Mouse (Mus musculus): ENCODE measurements around the gene Zfp113. TPM values are rescaled to one million over a fixed set of nuclear protein-coding genes. Genes with fewer than 3 reads are reported as not detected.

Gene Zfp113
- polyA plus RNA-seq, 1 experiment from 2014 or later = 25.5 TPM

- Histone ChIP-seq H3K36me3 (ENCODE audit: control insufficient read depth, insufficient read depth, low read length) (peaks cover 6% of the 10 kb centered on the region), H3K4me2 (ENCODE audit: low read depth) (peak within 1 kb of the TSS; percentile 69), H3K4me1 (ENCODE audit: control insufficient read depth, insufficient read depth, low read length) (0 out of 2 replicates have a peak, but pooled peaks cover 5% of the 10 kb centered on the region), H3K9ac (ENCODE audit: low read length) (peak within 1 kb of the TSS; percentile 67), H3K4me3 (ENCODE audit: low read depth, low read length) (peak within 1 kb of the TSS; percentile 51), H3K9me3 (ENCODE audit: control insufficient read depth, low read length) (no peaks in the 10 kb centered on the region), H3K27me3 (ENCODE audit: control insufficient read depth, insufficient read depth, low read length) (no peaks in the 10 kb centered on the region), H3K27ac (ENCODE audit: low read depth, low read length) (no peak within 1 kb of the TSS)
- DNase-seq (ENCODE audit: low spot score) (peak; percentile 83), ATAC-seq (ENCODE audit: insufficient read depth, low FRiP score, low TSS enrichment) (peak; percentile 79)
- WGBS = under 1% methylated on average over 31 of the region's 31 CpGs
These were observed 31.6 kb upstream of the Zfp113 start, which contains the start of the genes Taf6 and Cnpy4 for GRCm38 (mm10) chr5:138186950-138187638. Gene Taf6, minus strand, starts transcription at chr5:138187451. Gene Cnpy4, plus strand, starts transcription at chr5:138187485.

GRCm38 (mm10) chr5:138173217-138173616 is 17.7 kb upstream of the Zfp113 start:
- H3K27ac ChIP-seq (ENCODE audit: low read depth, low read length) = no peak overlapping the region
- H3K4me3 ChIP-seq (ENCODE audit: low read depth, low read length) = no peak overlapping the region
- no peak for ATAC-seq (ENCODE audit: insufficient read depth, low FRiP score, low TSS enrichment)

GRCm38 (mm10) chr5:138171695-138172491 is 16.3 kb upstream of the Zfp113 start, which contains the start of the genes Ap4m1 and Mcm7:
Gene Ap4m1, plus strand, starts transcription at chr5:138172002.
Gene Mcm7, minus strand, starts transcription at chr5:138172422.
- Histone ChIP-seq H3K4me1 (ENCODE audit: control insufficient read depth, insufficient read depth, low read length) (peaks cover 12% of the 10 kb centered on the region), H3K4me2 (ENCODE audit: low read depth) (peak within 1 kb of the TSS; percentile 88), H3K9ac (ENCODE audit: low read length) (peak within 1 kb of the TSS; percentile 90), H3K9me3 (ENCODE audit: control insufficient read depth, low read length) (no peaks in the 10 kb centered on the region), H3K36me3 (ENCODE audit: control insufficient read depth, insufficient read depth, low read length) (peaks cover 11% of the 10 kb centered on the region), H3K27ac (ENCODE audit: low read depth, low read length) (peak within 1 kb of the TSS; percentile 93), H3K27me3 (ENCODE audit: control insufficient read depth, insufficient read depth, low read length) (no peaks in the 10 kb centered on the region), H3K4me3 (ENCODE audit: low read depth, low read length) (peak within 1 kb of the TSS; percentile 82)
- ATAC-seq (ENCODE audit: insufficient read depth, low FRiP score, low TSS enrichment) = peak; percentile 93
- WGBS = under 1% methylated on average over 54 of the region's 54 CpGs
- peak; percentile 92 for DNase-seq (ENCODE audit: low spot score)

More at GRCm38 (mm10) chr5:138173217-138173616, 17.7 kb upstream of the Zfp113 start:
- Histone ChIP-seq H3K9me3 (ENCODE audit: control insufficient read depth, low read length) (no peaks in the 10 kb centered on the region), H3K9ac (ENCODE audit: low read length) (no peak overlapping the region), H3K36me3 (ENCODE audit: control insufficient read depth, insufficient read depth, low read length) (peaks cover 11% of the 10 kb centered on the region), H3K4me2 (ENCODE audit: low read depth) (no peak overlapping the region; the same call in 1 of the 2 replicates), H3K27me3 (ENCODE audit: control insufficient read depth, insufficient read depth, low read length) (no peaks in the 10 kb centered on the region), H3K4me1 (ENCODE audit: control insufficient read depth, insufficient read depth, low read length) (peaks cover 12% of the 10 kb centered on the region)
- DNase-seq (ENCODE audit: low spot score) = no peak
- WGBS = 87% methylated on average over 3 of the region's 3 CpGs

GRCm38 (mm10) chr5:138170936-138171561 is 15.5 kb upstream of the Zfp113 start:
- peak overlapping the region; percentile 88 for H3K4me2 ChIP-seq (ENCODE audit: low read depth)
- peaks cover 12% of the 10 kb centered on the region for H3K36me3 ChIP-seq (ENCODE audit: control insufficient read depth, insufficient read depth, low read length)
- no peaks in the 10 kb centered on the region for H3K27me3 ChIP-seq (ENCODE audit: control insufficient read depth, insufficient read depth, low read length)
- H3K9me3 ChIP-seq (ENCODE audit: control insufficient read depth, low read length) = no peaks in the 10 kb centered on the region
- peak overlapping the region; percentile 90 for H3K9ac ChIP-seq (ENCODE audit: low read length)
- H3K4me3 ChIP-seq (ENCODE audit: low read depth, low read length) = peak overlapping the region; percentile 82
- DNase-seq (ENCODE audit: low spot score) (peak; percentile 97), ATAC-seq (ENCODE audit: insufficient read depth, low FRiP score, low TSS enrichment) (peak; percentile 87)
- peaks cover 12% of the 10 kb centered on the region for H3K4me1 ChIP-seq (ENCODE audit: control insufficient read depth, insufficient read depth, low read length)
- WGBS = under 1% methylated on average over 47 of the region's 47 CpGs
- peak overlapping the region; percentile 93 for H3K27ac ChIP-seq (ENCODE audit: low read depth, low read length)

GRCm38 (mm10) chr5:138165594-138165993 is 10.1 kb upstream of the Zfp113 start:
- Histone ChIP-seq H3K9ac (ENCODE audit: low read length) (no peak overlapping the region), H3K4me2 (ENCODE audit: low read depth) (no peak overlapping the region), H3K9me3 (ENCODE audit: control insufficient read depth, low read length) (no peaks in the 10 kb centered on the region), H3K36me3 (ENCODE audit: control insufficient read depth, insufficient read depth, low read length) (peaks cover 27% of the 10 kb centered on the region), H3K27ac (ENCODE audit: low read depth, low read length) (no peak overlapping the region), H3K4me1 (ENCODE audit: control insufficient read depth, insufficient read depth, low read length) (peaks cover 15% of the 10 kb centered on the region), H3K4me3 (ENCODE audit: low read depth, low read length) (no peak overlapping the region), H3K27me3 (ENCODE audit: control insufficient read depth, insufficient read depth, low read length) (no peaks in the 10 kb centered on the region)
- ATAC-seq (ENCODE audit: insufficient read depth, low FRiP score, low TSS enrichment) (no peak), DNase-seq (ENCODE audit: low spot score) (no peak)
- 83% methylated on average over 8 of the region's 8 CpGs for WGBS

- WGBS = 71% methylated on average over 10 of the region's 10 CpGs
- H3K4me3 ChIP-seq (ENCODE audit: low read depth, low read length) = no peak overlapping the region
- H3K4me1 ChIP-seq (ENCODE audit: control insufficient read depth, insufficient read depth, low read length) = peaks cover 7% of the 10 kb centered on the region; the same call in 1 of the 2 replicates
- H3K9ac ChIP-seq (ENCODE audit: low read length) = no peak overlapping the region
- H3K9me3 ChIP-seq (ENCODE audit: control insufficient read depth, low read length) = no peaks in the 10 kb centered on the region
- DNase-seq (ENCODE audit: low spot score) (no peak), ATAC-seq (ENCODE audit: insufficient read depth, low FRiP score, low TSS enrichment) (no peak)
- H3K36me3 ChIP-seq (ENCODE audit: control insufficient read depth, insufficient read depth, low read length) = peaks cover 27% of the 10 kb centered on the region
- H3K4me2 ChIP-seq (ENCODE audit: low read depth) = no peak overlapping the region
- H3K27me3 ChIP-seq (ENCODE audit: control insufficient read depth, insufficient read depth, low read length) = no peaks in the 10 kb centered on the region
- H3K27ac ChIP-seq (ENCODE audit: low read depth, low read length) = no peak overlapping the region
These were observed 8.1 kb upstream of the Zfp113 start for GRCm38 (mm10) chr5:138163610-138164009.

GRCm38 (mm10) chr5:138163046-138163445 is 7.5 kb upstream of the Zfp113 start:
- H3K4me3 ChIP-seq (ENCODE audit: low read depth, low read length) = no peak overlapping the region; the same call in 1 of the 2 replicates
- no peaks in the 10 kb centered on the region for H3K27me3 ChIP-seq (ENCODE audit: control insufficient read depth, insufficient read depth, low read length)
- DNase-seq (ENCODE audit: low spot score) = no peak
- no peaks in the 10 kb centered on the region for H3K9me3 ChIP-seq (ENCODE audit: control insufficient read depth, low read length)
- H3K27ac ChIP-seq (ENCODE audit: low read depth, low read length) = no peak overlapping the region
- WGBS = 73% methylated on average over 6 of the region's 6 CpGs
- peaks cover 7% of the 10 kb centered on the region; the same call in 1 of the 2 replicates for H3K4me1 ChIP-seq (ENCODE audit: control insufficient read depth, insufficient read depth, low read length)
- H3K4me2 ChIP-seq (ENCODE audit: low read depth) = no peak overlapping the region
- no peak for ATAC-seq (ENCODE audit: insufficient read depth, low FRiP score, low TSS enrichment)
- peaks cover 23% of the 10 kb centered on the region for H3K36me3 ChIP-seq (ENCODE audit: control insufficient read depth, insufficient read depth, low read length)
- H3K9ac ChIP-seq (ENCODE audit: low read length) = no peak overlapping the region
